Mouse (Mus musculus) thymus, postnatal 36 days (tissue): ENCODE measurements around the gene Stab2.

ENCODE experiments used
- DNase-seq, 2 experiments: peaks; one replicate each; pipeline ENCODE4 v3.0.0; 2022; ENCODE audit warnings: mixed read lengths in 2 of 2

Stab2 gene

DNA sequence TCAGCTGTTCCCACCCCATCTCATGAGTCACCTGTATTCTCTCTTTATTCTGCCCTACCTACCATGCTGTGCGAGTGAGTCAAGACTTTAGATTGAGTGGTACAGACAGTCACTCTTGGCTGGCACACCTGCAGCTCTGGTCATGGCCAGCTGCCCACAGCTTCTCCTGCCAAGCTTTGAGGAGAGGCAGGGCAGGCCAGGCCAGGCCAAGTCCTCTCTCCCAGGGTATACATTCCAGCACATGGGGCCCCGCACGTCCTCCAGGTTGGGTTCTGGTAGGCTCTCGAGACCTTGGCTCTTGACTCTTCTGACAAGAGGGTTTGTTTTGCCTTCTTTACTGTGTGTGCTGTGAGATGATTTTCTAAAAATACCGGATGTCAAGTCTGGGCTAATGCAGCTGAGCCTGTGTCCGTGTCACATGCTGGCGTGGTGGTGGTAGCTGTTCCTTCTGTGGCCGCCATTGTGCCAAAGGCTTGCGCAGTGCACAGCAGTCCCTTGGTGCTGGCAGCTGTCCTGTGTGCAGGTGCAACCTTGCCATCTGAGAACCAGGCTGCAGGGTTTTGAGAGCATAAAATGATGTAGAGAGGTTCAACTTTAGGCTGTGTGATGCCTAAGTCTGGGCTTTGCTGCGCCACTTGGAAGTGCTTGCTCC is 181.8 kb downstream of the Stab2 start:
- no peak for DNase-seq

DNA sequence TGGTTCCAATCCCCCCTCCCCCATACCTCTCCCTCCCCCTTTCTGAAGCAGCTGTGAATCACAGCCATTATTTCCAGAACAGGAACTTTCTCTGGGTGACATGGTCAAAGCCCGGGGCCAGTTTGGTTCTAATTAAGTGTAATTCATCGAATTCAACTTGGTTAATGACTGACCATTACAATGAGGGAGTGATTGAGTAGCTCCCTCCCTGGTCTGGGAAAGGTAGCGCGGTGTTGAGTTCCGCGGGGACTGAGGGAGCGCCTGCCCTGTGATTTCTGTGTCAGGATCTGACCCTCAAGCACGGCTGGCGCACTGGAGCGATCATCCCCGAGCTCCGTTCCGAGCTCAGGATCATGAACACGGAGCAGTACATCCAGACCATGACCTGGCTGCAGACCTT is 183.0 kb downstream of the Stab2 start:
- DNase-seq: no peak

DNA sequence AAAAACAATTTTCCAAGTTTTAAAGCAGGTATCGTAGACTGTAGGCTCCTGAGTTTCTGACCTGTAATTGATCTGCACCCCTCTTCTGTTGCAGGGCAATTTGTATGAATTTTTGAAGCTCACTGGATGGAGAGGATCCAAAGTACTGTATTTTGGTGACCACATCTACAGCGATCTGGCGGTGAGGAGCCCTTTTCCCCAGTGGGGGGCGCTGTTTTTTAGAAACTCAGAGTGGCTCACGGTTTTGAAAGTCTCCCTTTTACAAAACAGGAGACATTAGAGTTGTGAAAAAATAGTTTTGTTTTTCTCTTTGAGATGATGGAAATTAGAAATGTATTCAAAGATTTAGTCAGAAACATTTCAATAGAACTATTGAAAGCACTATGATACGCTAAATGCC is 183.7 kb downstream of the Stab2 start:
- no peak for DNase-seq

DNA sequence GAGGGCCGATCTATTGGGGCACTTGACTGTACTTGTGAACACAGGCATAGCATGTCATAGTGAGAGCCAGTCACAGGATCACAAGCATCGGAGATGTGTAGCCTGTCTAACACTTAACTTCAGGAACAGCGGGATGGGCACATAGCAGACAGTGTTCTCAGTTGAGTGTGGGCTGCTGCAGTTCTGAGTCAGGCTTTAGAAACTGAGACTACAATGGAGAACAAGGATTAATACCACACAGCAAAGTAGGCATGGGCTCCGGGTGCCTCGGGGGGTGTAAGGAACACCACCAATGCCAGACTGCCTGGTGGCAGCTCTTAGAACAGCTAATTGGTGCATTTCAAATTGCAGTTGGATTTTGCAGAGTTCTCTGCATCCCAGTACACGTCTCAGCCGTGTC is 186.8 kb downstream of the Stab2 start:
- DNase-seq: no peak

DNA sequence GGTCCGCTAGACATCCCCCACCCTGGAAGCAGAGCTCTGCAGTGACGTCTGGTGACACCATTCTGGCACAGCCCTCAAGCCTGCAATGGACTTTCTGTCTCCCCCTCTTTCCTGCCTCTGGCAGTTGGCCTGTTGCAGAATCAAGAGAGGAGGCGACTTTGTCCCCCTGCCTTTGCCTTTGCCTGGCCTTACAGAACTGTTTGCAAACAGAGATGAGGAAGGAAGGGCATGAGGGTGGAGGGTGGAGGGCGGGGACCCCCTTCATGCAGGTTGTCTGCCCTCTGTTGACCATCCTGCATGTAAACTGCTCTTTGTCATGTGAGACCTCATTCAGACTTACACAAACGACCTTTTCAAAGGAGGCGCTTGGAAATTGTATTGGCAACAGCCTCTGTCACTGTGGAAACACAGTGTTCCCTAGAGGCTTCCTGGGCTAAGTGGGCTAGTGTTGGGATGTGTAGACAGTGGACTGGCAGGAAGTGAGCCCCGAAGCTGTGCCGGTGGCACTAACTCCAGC is 188.1 kb downstream of the Stab2 start:
- no peak for DNase-seq

DNA sequence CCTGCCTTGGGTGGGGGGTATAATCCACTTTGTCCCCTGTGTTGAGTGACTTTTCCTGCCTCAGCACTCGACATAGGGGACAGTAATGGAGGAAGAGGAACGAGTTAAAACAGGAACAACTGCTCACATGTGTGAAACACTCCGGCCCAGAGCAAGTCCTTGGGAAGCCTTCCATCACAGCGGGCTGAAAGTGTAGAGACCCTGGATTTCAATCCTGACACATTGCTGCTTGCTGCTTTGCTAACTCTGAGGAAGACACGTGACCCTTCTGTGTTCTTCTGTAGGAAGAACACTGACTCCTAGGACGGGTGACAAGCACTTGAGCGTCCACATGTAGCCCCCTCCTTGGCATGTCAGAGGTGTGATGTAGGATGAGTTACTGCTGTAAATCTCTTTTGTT is 192.7 kb downstream of the Stab2 start:
- DNase-seq: no peak

DNA sequence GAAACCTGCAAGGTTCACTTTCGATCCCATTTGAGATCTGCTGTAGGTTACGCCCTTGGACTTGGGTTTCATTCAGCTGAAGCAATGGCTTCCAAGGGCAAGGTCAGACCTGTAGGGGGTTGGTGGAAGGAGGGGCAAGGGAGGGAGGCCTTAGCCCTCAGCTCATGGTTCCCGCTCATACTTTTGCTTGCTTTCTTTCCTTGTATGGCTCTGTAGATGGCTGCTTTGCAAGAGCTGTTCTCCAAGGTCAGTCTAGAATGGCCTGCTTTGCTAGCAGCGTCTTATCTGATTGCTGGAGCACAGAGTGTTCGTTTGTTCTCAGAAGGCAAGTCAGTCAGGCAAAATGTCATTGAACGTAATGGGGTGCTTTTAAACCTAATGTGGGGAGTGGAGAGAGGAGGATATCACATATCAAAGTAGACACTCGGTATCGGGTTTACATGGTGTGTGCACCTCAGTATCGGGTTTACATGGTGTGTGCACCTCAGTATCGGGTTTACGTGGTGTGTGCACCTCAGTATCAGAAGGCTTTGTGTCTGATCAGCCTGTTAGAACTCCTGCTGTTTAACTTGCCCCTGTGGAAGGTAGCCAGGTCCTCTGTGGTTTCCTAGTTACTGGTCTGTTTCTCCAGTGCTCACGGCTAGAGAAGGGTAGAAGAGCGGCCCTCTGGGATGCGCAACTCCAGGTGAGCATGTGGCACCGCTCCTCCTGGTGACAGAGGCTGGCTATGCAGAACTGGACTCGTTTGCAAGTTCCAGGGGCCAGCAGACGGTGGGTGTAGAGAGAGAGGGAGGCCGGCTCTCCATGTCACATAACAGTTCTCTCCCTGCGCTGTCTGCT is 193.3 kb downstream of the Stab2 start:
- DNase-seq: no peak

DNA sequence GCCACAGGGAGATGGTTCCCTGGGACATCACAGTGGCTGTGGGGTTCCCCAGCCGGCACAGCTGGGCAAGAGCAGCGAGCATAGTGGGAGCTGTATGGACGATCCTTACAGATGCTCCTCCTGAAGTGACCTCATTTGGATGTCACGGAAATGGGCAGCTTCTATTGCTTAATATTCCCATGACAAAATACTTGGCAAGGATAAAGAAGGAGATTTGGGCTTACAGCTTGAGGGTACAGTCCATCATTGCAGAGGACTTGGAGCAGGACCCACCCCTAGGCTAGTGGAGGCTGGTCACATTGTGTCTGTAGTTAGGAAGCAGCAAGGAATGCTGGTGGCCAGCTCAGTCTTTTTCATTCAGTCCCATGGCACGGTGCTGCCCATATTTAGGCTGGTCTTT is 197.2 kb downstream of the Stab2 start:
- no peak for DNase-seq

DNA sequence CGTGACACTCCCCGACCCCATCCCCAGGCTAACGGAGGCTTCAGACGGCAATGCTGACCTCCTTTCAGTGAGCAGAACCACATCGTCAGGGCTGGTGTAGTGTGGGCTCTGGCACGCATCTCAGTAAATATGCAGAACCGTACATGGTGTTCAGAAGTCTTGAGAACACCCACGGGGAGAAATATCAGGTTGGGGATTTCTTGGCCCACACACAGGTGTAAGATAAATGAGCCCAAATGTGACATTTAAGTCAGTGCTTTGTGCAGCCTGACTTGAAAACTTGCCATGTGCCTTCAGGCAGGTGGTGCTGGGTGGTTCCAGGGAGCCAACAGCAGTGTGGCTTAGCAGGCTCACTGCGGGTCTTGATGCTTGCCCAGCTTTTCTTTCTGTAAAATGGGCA is 197.8 kb downstream of the Stab2 start:
- no peak for DNase-seq

DNA sequence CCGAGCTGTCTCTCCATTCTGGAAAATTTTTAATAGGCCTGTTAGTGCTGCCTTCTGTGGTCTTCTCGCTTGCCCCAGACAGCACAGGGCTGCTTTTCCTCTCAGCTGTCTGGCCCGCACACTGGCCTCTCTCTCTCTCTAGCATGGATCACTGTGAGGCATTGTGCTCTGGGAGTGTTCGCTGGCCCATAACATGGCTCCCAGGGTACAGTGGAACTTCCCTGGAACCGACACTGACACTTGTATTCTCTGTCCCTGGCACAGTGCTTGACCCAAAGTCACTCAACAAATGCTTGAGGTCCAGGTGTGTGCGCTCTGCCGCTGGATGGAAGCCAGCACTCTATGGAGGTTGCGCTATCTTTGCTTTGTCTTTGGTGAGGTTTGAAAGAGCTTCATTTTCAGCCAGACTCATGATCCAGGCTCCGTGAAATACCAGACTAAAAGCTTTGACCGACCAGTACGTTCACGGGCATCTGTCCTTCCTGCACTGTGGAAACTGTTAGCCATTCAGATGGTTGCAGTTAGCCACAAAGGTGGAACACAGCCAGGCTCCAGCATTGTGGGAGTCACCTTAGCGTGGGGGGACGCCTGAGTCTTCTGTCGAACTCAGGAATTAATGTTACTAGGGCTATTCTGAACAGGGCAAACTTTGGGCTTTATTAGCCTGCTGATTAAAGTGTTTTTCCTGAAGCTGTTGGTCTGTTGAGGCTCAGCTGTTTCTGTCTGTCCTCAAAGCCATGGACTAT is 199.6 kb downstream of the Stab2 start:
- no peak for DNase-seq

DNA sequence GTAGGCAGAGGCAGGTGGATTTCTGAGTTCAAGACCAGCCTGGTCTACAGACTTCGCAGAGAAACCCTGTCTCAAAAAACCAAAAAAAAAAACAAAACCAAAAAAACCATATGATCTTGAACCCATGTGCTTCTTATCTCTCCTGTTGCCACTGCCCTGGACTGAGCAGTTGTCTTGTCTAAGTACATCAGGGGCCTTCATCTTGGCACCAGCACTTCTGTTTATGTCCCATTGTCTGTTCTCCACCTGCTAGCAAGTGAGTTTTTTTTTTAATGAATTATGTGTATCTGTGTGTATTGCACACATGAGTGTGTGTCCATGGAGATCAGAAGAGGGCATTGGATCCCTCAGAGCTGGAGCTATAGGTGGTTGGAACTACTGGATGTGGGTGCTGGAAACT is 200.5 kb downstream of the Stab2 start:
- no peak for DNase-seq

DNA sequence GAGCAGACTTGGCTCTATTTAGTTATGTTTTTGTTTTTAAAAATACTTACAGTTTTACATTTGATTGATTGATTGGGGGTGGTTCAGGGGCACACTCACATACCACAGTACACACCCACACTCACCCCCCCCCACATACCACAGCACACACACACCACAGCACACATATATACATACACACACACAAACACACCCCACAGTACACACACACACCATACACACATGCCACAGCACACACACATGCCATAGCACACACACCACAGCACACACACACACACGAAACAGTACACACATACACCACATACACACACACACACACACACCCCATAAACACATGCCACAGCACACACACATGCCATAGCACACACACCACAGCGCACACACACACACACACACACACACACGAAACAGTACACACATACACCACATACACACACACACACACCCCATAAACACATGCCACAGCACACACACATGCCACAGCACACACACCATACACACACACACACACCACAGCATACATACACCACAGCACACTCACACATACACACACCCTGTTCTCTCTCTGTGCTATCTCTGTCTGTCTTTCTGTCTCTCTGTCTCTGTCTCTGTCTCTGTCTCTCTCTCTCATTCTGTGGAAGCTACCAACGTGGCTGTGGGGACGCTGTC is 211.6 kb downstream of the Stab2 start:
- no peak for DNase-seq

DNA sequence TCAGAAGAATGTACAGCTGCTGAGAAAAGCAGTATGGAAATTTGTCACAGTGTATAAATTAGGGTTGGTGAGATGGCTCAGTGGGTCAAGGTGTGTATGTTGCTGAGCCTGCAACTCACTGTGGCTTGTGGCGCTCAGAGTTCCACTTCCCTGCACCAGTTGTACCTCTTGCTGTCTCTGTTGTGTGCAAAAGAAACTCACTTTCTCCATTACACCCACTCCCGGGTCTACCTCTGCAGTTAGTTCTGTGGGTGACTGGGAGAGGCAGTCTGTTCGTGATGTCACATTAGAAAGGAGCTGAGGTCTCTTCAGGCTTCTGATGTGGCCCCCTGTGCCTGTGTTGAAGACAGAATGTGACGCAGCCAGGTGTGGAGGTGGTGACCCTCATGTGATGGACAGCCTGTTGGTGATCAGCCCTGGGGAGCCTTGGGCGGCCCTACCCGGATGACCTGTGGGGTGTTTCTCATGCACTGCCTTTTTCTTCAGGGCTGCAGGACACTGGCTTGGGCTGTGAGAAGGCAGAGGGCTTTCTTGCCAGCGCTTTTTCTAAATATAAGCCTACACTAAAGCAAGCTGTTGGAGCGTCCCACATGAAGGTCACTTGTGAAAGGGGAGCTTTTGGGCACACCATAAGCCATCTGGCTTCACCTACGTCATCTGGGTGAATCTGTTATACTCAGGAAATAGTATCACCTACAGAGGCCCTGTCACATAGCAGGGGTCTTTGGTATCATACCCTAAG is 212.9 kb downstream of the Stab2 start:
- no peak for DNase-seq

DNA sequence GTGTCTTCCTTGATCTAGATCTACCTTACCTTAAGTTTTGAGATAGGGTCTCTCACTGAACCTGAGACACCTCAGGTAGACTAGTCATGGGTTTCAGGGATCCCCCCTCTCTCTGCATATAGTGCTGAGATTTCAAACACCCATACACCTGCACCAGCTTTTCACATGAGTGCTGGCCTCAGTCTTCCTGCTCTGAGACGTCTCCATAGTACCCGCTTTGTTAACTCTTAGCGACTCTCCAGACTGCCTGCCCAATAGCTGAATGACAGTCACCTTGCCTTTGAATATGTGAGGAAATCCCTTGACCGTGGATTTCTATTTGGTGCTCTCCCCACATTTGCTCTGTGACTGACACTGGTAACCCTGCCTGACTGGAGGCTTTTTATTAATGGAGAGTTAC is 213.6 kb downstream of the Stab2 start:
- no peak for DNase-seq

DNA sequence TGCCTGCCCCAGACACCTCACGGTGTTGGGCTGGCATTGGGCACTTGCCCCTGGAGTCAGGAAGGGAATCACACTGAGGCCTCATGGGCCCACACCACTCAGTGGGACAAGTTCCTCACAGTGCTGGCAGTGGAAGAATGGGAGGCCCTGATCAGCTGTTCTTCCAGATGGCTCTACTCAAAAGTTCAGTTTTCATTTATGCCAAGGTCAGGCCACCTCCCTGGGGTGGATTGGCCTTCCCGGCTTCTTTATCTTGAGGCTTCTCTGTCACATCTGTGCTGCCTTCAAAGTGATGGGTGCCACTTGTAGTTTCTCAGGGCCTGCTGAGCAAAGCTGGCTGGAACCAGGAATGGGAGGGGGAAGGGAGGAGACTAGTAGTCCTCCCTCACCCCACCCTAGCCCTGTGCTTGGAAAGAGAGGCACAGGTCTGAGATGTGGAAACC is 214.3 kb downstream of the Stab2 start:
- DNase-seq: no peak

DNA sequence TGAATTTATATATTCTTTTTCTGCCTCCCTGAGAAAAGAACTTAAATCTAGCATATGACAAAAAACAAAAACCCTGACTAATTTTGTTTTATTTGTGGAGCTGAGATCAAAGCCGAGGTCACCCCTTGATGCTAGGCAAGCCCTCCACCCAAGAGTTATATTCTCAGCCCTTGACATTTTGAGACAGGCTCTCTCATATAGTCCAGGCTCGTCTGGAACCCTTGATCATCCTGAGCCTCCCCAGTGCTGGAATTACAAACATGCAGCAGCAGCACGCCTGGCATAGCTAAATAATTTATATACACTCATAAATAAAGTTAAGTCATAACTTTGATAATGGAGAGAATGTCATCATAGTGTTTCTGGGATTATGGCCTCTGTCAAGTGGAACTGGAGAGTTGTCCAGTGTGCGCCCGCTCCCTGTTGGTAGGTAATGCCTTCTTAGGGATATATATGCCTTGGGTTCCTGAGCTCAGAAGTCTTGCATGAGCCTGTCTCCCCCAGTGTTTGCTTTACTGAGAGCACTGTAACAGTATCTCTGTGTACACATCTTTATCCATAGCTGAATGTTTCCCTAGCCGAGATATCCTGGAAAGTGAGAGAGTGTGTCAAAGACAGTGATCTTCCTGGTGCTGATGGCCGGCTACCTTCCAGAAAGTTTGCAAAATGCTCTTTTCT is 216.2 kb downstream of the Stab2 start:
- no peak for DNase-seq
